Mouse (Mus musculus): ENCODE measurements around the gene Gm21863.
"Not testable (repeated sequence)": the region's sequence is repeated elsewhere in the genome, so short reads cannot be mapped to it uniquely, and the experiment has no call there.

The Gm21863 gene

GRCm38 (mm10) chr12:19953869-19954555, at the start of gene Gm21863:
TSS of gene Gm21863 (plus strand) at chr12:19954505.
- DNase-seq (ENCODE audit: low spot score), result not testable (repeated sequence)

- not testable (repeated sequence) for DNase-seq (ENCODE audit: low spot score)
These were observed 26.3 kb upstream of the Gm21863 start for GRCm38 (mm10) chr12:19928049-19928448.

All from retina, embryonic 14.5 days (tissue).